Mouse (Mus musculus): ENCODE results near the gene Noa1.

Noa1 gene

DNA sequence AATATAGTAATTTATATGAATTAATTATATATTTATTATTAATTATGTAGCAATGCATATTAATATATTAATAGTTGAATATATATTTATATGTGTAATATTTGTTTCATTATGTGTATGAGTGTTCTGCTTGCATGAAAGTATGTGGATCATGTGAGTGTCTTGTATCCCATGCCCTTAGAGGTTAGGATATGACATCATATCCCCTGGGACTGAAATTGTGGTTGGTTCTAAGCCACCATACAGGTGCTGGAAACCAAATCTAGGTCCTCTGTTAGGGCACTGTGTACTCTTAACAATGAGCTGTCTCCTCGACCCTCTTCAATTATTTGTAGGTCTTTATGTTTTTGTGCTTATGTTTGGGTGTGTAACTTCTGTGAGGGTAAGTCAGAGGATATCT lies 56.7 kb downstream of the Noa1 start:
- DNase-seq (ENCODE audit: low spot score in 2 of 2): no peak

DNA sequence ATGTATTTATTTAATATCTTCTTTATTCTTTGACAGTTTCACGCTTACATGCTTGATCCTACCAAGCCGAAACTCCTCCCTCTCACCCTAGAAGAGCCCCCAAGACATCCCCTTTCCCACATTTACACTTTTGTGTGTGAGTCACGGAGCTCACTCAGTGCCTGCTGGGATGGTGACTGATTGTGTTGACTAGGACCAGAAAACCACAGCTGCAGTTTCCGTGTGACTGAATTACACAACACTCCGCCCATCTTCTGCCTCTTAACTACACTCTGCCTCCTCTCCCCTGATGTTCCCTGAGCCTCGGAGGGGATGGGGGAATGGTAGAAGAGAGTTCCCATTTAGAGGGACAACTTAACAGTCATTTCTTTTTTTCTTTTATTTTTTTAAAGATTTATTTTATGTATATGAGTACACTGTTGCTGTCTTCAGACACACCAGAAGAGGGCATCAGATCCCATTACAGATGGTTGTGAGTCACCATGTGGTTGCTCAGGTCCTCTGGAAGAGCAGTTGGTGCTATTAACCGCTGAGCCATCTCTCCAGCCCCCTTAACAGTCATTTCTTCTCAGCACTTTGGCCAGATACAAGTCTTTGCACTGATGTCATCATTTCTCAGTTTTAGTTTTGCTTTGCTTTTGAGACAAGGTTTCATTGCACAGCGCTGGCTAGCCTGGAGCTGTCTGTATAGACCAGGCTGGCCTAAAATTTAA lies 57.6 kb downstream of the Noa1 start:
- DNase-seq (ENCODE audit: low spot score in 2 of 2): no peak

DNA sequence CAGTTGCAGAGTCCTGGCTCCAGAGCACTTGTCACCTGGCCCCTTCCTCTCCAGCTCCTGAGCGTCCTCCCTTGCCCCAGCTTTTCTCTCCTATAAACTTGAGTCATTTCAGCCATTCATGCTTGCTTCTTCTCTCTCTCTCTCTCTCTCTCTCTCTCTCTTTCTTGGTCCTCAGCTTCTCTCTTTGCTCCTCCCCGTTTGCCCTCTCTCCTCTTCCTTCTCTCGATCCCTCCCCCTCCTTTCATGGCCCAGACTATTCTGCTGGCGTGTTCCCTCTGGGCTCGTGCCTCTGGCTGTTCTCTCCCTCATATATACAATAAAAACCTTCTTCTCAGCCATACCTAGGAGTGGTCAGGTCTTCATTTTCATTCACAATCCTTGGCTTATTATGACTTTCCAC lies 58.2 kb downstream of the Noa1 start:
- DNase-seq (ENCODE audit: low spot score in 2 of 2): no peak

DNA sequence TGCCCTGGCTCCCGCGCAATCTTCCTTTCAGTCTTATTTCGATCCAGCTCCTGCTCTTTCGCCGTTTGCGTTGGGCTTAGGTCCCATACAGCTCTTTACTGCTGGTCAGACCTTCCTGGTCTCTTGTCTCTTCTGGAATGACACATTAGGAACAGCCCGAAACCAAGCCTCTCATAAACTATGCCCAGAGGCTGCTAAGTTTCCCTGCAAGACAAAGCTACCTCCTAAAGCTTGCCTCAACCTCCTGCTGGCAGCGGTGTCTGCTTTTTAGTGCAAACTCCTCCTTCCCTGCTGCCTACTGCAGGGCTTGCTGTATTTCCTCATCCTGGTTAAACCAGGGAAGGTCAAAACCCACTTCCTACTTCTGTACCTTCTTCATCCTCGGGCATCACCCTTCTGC lies 59.8 kb downstream of the Noa1 start:
- no peak for DNase-seq (ENCODE audit: low spot score in 2 of 2)

DNA sequence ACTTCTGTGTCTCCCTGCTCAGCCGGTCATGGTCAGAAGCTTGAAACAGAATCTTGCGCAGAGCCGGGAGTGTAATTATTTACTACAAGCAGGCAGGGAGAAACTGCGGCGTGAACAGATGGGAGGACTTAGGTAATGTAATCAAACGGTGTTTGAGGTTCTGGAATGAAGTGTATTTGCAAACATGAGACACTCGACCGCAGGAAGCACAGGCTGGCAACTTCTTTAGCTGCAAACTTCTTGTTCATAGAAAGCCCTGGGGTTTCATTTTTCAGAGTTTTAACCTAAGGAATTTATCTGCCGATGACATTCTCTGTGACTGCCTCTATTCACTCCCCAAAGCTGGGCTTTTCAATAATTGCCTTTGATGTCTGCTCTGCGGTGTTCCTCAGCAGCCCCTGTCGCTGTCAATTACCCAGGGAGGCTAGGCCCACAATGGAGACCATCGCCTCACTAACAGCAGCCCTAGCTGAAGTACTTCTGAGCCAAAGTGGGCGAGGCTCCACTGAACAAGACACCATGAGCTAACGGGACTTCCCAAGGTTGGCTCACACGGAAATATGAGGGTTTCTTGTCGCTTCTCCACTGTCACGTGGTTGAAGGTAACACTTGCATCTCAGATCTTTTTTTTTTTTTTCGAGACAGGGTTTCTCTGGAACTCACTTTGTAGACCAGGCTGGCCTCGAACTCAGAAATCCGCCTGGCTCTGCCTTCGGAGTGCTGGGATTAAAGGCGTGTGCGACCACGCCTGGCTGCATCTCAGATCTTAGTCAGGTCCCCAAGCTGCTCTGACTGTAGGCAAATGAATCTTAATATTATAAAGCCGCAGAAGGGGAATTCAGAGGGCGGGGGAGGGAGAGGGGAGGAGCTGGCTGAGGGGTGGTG lies 63.9 kb downstream of the Noa1 start:
- peak; percentile 66 to 71 for DNase-seq (ENCODE audit: low spot score in 2 of 2)

DNA sequence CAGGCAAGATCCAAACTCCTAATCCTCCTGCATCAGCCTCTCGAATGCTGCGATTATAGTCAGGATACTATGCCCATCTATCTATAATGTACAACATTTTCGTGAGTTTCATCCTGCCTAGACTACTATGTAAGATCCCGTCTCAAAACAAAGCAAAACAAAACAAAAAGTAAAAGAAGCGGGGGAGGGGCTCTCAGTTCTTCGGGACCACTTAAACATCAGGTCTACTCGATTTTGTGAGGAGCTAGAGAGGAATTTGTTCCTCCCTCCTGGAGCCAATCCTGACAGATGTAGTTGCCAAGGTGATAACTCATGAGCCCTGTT lies 64.5 kb downstream of the Noa1 start:
- DNase-seq (ENCODE audit: low spot score in 2 of 2): peak in 1 of 2 experiments; percentile 6

DNA sequence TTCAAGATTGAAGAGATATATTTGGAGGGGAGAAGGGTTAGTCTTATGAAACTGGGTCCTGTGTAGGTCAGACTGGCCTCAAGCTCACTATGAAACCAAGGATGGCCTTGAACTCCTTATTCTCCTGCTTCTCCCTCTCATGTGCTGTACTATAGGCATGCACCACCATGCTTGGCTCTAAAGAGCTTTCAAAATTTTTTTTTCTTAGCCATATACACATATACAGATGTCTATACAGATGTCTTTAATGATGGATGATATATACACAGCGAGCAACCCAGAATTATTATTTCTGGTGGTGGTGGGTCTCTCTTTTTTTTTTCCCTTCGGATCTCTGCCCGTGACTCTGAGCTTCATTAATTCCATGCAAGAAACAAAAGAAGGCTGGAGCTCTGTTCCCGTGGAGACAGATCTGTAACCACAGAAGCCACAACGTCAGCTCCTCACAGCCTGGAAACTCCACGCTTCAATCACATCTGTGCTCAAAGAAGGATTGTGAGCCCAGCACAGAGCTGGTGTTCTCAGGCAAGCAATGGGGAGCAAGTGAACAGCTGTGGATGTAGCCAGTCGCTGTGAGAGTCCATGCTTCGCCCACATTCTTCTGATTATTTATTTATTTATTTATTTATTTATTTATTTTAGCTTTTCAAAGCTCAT lies 65.4 kb downstream of the Noa1 start:
- no peak for DNase-seq (ENCODE audit: low spot score in 2 of 2)
